Mouse (Mus musculus) spleen, postnatal 10 days (tissue): ENCODE data around the gene Slc16a11.
"Not testable (repeated sequence)": the region's sequence is repeated elsewhere in the genome, so short reads cannot be mapped to it uniquely, and the experiment has no call there.

ENCODE experiments used
- DNase-seq, 2 experiments: peaks; one replicate each; pipeline ENCODE4 v3.0.0; 2021 to 2022; ENCODE audit warnings: low spot score in 2 of 2

Gene Slc16a11

GRCm38 (mm10) chr11:70212423-70212822 lies at the start of gene Slc16a11:
TSS of gene Slc16a11 (plus strand) at chr11:70212752.
- no peak for DNase-seq

DNA sequence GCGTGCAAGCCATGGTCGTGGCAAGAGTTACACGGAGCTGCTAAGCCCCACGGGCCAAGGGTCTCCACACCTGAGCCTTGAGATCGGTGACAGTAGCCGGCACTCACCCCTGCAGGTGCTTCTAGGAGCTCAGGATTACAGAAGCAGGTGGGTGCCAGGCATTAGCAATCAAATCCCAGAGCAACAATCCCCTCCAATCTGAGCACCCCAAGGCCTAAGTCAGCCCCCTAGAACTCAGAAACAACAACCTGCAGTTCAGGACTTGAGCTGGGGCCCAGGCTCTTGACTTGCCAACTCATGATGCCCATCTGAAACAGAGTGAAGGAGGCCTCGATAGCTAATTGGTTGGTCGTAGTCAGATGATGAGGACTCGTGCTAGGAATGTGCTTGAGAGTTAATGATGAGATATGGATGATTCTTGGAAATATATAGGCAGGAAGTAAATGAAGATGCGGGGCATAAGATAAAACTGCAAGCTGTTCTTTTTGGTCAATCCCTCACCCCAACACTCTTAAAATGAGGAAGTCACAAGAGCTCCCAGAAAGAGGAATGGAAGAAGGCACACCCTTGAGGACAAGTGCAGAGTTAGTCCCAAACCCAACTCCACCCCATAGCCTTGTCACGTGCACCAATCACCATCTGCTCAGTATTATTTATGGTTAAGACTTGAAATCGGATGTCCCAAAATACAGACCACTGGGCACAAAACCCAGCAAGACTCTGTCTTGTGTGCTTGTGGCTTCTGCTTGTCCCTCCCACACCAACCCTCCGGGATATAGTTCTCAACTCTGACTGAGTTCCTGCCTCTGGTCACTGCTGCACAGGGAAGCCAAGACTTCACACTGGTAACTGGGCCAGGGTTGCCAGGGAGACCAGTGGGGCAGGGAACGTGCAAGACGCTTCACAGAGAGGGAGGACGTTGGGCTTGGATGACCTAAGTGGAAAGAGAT lies 46.3 kb upstream of the Slc16a11 start:
- DNase-seq: no peak

GRCm38 (mm10) chr11:70168136-70168535 lies 44.4 kb upstream of the Slc16a11 start:
- no peak for DNase-seq

GRCm38 (mm10) chr11:70169471-70169870 lies 43.1 kb upstream of the Slc16a11 start:
- not testable (repeated sequence) for DNase-seq

DNA sequence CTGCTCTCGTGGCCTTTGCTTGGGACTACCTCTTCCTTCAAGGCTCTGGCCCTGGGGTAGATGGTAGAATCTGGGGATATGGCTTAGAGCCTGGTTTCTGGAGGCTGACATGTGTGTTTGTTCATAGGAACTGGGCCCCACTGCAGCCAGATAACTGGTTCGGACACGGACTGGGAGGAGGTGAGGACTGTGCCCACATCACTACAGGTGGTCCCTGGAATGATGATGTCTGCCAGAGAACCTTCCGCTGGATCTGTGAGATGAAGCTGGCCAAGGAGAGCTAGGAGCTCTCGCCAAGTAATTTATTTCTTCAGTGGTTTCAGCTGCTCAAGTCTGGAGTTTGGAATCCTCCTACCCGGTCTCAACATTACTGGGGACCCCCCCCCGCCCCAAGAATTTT lies 42.3 kb upstream of the Slc16a11 start:
- no peak for DNase-seq

- no peak for DNase-seq
Measured at GRCm38 (mm10) chr11:70171181-70171580, 41.4 kb upstream of the Slc16a11 start.

DNA sequence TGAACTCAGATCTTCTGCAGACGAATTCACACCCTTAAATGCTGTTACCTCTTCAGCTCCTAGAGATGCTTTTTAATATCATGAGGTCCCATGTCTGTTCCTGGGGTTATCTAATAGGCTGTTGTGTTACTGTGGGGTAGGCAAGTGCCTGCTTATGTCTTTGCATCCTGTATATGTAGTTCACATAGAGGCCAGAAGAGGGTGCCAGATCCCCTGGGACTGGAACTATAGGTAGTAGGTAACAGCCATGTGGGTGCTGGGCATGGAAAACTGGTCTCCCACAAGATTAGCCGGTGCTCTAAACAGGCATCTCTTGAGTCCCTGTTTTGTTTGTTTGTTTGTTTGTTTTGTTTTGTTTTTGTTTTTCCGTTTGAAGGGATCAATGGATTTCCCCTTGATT lies 40.7 kb upstream of the Slc16a11 start:
- DNase-seq: peak; percentile 22 to 54

DNA sequence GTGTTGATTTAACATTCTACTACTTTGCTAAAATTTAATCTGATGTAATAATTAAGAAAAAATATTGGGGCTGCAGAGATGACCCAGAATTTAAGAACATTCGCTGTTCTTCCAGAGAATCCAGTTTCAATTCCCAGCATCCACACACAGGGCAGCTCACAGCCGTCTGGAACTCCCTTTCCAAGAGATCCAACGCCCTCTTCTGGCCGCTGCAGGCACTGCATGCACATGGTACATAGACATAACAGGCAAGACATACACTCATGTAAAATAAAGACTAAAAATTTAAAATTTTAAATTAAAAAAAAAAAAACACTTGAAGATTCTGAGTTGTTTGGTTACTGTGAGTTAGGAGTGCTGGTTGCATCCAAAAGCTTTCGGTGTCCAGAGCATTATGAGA lies 40.3 kb upstream of the Slc16a11 start:
- DNase-seq: peak in 1 of 2 experiments; percentile 29

- no peak for DNase-seq
Measured at GRCm38 (mm10) chr11:70174491-70174890, 38.1 kb upstream of the Slc16a11 start.

DNA sequence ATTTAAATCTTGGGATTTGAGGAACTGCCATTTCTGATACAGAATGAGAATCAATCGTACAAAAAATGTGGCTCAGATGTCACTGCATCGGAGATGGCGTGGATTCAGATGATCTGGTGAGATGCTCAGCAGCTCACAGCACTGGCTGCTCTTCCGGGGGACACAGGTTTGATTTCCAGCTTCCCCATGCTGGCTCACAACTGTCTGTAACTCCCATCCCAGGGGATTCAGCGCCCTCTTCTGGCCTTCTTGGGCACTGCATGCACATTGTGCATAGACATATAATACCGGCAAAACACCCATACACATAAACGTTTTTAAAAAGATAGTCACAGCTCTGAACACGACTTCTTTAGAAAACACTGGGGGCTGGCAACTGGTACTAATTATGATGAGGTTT lies 34.9 kb upstream of the Slc16a11 start:
- peak; percentile 16 to 53 for DNase-seq

DNA sequence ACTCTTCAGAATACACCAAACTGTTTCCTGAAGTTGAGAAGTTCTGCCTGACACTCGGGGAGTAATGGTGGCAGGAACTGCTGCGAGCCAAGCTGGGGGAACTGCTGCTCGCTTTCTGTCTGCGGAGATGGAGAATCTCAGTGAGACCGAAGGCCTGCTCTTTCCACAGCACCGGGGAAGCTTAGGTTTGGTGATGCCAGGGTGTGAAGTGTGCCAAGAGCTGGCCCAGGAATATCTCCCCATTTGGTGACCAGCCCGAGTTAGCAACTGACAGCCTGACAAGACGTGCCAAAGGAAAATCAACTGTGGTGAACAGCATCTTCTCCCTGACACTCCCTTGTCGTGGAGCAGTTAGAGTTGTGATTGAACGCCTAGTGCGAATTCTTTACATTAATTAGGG lies 34.2 kb upstream of the Slc16a11 start:
- DNase-seq: no peak

DNA sequence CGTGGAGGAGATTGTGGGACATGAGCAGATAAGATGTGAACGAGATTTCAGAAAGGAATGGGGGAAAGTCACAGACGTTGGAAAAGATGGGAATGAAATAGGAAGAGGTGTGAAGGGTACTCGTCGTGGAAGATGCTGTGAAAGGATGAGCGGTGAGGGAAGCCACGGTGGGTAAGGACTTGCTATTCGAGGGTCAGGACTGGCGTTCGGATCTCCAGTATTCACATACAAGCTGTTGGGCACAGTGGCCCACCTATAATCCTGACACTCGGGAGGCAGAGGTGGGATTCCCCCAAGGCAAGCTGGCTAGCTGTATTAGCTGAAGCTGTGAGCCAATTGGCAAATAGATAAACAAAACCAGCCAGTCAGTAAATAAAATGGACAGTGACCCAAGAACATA lies 33.8 kb upstream of the Slc16a11 start:
- no peak for DNase-seq

GRCm38 (mm10) chr11:70179401-70179800 lies 33.2 kb upstream of the Slc16a11 start:
- peak in 1 of 2 experiments; percentile 26 for DNase-seq

GRCm38 (mm10) chr11:70180496-70180895 lies 32.1 kb upstream of the Slc16a11 start:
- no peak for DNase-seq

DNA sequence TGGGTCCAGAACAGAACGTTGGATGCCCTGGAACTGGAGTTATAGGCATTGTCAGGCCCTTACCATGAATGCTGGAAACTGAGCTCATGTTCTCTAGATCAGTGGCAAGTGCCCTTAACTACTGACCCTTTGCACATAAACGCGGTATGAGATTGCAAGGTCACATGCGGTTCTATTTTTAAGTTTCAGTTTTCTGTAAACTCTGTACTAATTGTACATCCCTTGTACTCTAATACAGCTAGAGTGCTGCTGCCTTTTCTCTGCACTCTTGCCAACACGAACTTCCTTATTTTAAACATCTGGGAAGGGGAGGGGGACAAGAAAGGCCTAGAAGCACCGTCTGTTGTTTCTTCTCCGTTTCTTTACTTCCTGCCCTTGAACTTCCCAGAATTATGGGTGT lies 27.4 kb upstream of the Slc16a11 start:
- DNase-seq: no peak

DNA sequence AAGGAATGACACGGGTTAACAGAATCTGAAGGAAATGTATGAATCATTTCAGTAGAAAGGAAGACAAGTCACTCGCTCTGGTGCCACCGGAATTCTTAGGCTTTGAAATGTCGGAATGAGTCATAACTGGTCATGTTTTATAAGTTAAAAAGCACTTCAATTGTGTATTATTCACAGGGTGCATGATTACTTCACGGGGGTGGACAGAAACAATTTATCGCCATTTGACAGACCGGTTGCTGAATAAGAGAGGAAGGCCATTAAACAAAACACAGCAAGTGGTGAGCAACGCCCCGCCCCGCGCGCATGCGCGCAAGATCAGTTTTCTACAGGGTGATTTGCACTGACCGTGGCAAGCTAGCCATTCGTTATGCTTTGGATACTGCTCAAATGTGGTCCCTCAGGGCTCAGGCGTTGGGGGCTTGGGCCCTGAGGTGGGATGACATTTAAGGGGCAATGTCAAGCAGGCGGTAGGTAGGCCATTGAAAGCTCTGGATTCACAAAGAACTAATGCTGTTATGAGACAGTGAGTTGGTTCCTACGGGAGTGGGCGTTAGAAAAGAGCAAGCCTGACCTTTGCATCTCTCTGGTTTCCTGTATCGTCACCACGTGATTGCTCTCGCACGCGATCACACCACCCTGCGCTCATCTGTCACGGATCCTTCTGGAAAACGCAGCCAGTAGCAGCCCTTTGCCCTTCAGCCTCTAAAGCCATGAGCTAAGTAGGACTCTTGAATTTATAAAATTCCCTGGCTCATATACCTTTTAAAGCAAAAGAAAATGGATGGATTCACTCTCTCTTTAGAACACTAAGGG lies 23.0 kb upstream of the Slc16a11 start:
- DNase-seq: no peak

DNA sequence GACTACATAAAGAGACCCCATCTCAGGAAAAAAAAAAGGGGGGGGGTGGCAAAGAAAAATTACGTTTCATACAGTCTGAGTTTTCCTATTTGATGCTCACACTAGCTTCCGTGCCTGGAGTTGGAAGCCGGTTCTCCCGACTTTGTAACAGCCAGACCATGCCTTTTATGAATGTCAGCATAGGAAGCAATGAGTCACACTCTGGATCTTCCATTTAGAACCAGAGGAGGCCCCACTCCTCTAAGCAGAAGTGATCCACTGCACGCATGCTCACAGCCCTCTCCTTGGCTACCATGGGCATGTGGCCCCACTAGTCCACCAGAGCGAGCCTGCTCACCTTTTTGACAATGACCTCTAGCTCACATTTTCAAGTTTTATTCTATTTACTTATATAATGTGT lies 21.4 kb upstream of the Slc16a11 start:
- DNase-seq: no peak

DNA sequence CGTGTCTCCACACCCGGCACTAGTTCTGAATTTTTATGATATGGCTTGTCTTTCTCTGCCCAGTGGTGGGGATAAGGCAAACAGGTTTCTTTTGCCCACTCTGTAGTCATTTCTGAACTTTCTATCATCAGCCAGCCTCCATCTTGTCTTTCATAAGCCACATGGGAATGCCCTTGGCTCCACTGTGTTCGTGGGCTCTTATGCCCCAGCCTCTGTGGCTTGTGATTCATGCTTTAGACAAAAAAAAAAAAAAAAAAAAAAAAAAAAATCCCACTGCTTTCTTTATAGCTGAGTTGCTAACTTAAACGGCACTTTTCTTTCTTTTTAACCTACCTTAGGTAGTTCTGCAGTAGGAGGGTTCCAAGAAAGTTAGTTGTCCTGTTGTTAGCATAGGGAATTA lies 20.4 kb upstream of the Slc16a11 start:
- no peak for DNase-seq

- no peak for DNase-seq
Measured at GRCm38 (mm10) chr11:70193354-70194285, 18.9 kb upstream of the Slc16a11 start.

DNA sequence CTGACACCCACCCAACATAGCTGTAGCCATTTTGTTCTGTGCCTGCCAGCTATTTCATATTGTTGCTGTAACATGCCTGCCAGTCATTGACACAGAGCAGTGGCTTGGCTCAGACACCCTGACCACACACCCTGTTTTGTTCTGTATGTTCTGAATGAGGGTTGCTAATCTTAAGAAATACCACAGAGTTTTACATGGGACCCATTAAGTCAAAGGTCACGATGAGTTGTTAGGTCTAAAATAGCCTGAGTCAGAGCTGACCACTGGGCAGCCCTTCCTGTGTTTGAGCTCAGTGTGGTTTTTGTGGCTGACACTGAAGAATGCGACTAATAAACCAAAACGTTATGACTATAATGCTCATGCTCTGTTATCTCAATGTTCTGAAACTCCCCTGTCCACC lies 14.2 kb upstream of the Slc16a11 start:
- DNase-seq: no peak

DNA sequence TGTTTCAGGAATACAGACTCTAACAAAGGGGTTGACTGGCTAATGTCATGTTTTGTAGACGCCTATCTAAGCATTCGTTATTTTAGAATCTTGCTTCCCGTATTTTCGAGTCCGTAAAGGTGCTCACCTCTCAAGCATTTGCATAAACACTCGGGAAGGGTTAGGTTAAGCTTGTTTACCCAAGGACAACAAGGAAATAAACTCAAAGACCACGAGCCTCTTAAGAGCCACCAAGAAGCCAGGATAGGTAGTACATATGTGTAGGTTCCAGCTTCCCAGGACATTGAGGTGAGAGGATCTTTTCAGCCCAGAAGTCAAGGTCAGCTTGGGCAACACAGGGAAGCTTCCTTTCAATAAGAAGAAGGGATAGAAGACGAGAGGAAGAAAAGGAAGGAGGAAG lies 13.4 kb upstream of the Slc16a11 start:
- no peak for DNase-seq
